Mouse (Mus musculus) heart, postnatal 0 days (tissue): ENCODE data around the gene Kbtbd2.

Source experiments
- CTCF ChIP-seq: IDR thresholded peaks from 2 replicates; pipeline ENCODE4 v1.5.1; 2016; ENCODE audit warnings: antibody characterized with exemption, control low read depth, low read depth
- EP300 ChIP-seq: IDR thresholded peaks from 2 replicates; pipeline ENCODE4 v1.6.1; 2016; ENCODE audit warnings: antibody characterized with exemption, low read depth

GRCm38 (mm10) chr6:56843229-56843628, 45.6 kb upstream of the Kbtbd2 start:
- no peak for TF ChIP-seq CTCF
- no peak for TF ChIP-seq EP300
